Mouse (Mus musculus) limb, embryonic 10.5 days (tissue): ENCODE results near the gene Rbm38. TPM values are rescaled to one million over a fixed set of nuclear protein-coding genes. Genes with fewer than 3 reads are reported as not detected.

ENCODE experiments used
- DNase-seq: peaks from one replicate; pipeline ENCODE4 v3.0.0-alpha.2; 2017; ENCODE audit warnings: low spot score
- H3K27ac ChIP-seq: fragments of 300-500 bp; sonication (generic); 2 replicates; pipeline ENCODE4 v1.5.1; 2016; ENCODE audit warnings: mild to moderate bottlenecking
- H3K27me3 ChIP-seq: fragments of 300-500 bp; sonication (generic); 2 replicates; pipeline ENCODE4 v1.6.1; 2016; ENCODE audit warnings: low read depth, mild to moderate bottlenecking; ENCODE audit not compliant: poor library complexity, severe bottlenecking
- H3K36me3 ChIP-seq: fragments of 300-500 bp; sonication (generic); 2 replicates; pipeline ENCODE4 v1.6.1; 2016; ENCODE audit warnings: mild to moderate bottlenecking, moderate library complexity
- H3K4me1 ChIP-seq: fragments of 300-500 bp; sonication (generic); 2 replicates; pipeline ENCODE4 v1.6.1; 2016
- H3K4me3 ChIP-seq: fragments of 300-500 bp; sonication (generic); 2 replicates; pipeline ENCODE4 v1.5.1; 2016; ENCODE audit warnings: mild to moderate bottlenecking, moderate library complexity
- H3K9me3 ChIP-seq: fragments of 300-500 bp; sonication (generic); replicated peaks from 2 replicates; pipeline ENCODE4 v1.6.1; 2016; ENCODE audit warnings: mild to moderate bottlenecking
- WGBS: fragments of 180-500 bp; shearing (Covaris S2); methylation state at CpG from one replicate; pipeline ENCODE4 v1.1.7; 2016; 5-methylcytosine and 5-hydroxymethylcytosine counted together
- polyA plus RNA-seq: library from polyadenylated mRNA; unstranded; fragments of >200 nt; fragmentation: Nextera tagmentation; extraction: Ambion mirVana; gene quantifications from 2 replicates; pipeline ENCODE4 v1.2.1, GENCODE M21; 2016

Rbm38 gene
- polyA plus RNA-seq, result 74.1 and 97.5 TPM in 2 replicates

DNA sequence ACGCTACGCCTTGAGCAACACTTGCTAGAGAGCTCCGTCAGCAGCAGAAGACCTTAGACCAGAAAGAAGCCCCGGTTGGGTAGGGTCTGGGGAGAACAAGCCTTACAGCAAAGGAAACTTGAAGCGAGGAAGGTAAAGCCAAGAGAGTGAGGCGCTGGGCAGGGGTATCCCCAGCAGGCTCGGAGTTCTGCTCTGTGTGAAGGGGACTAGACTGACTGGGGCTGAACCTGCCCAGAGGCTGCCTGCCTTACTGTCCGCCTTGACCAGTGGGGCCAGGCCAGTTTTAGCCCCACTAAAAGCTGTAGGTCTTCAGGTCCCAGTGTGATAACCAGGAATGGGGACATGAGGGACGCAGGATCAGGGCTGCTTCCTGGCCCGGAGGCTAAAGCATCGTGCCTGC is at the start of gene Rbm38:
Rbm38 (plus strand) TSS at position 69 of the 400 bp plus-strand sequence.
- peak within 1 kb of the TSS; percentile 84 for H3K27ac ChIP-seq
- no peak for DNase-seq
- peaks cover 64% of the 10 kb centered on the region for H3K4me1 ChIP-seq
- no peaks in the 10 kb centered on the region for H3K9me3 ChIP-seq
- H3K27me3 ChIP-seq, result peaks cover 22% of the 10 kb centered on the region
- H3K4me3 ChIP-seq, result peak within 1 kb of the TSS; percentile 83
- 31% methylated on average over 11 of the region's 11 CpGs for WGBS
- peaks cover 36% of the 10 kb centered on the region for H3K36me3 ChIP-seq

DNA sequence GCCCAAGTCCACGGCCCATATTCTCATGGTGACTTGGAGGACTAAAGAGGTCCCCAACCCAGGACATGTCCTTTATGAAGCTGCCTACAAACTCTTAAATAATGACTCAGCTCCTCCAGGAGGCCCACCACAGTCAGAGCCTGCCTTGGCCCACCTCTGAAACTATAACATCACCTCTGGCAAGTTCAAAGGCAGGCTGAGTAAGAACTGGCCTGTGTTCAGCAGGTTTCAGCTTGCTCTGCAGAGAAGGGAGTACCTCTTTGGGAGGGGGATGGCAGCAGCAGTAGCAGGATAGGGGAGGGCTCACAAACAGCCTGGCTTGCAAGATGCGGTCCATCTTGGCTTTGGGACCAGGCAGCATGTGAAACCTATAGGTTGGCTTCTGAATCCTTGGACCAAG is 48.4 kb upstream of the Rbm38 start:
- no peaks in the 10 kb centered on the region for H3K27me3 ChIP-seq
- no peak overlapping the region for H3K4me3 ChIP-seq
- no peaks in the 10 kb centered on the region for H3K36me3 ChIP-seq
- H3K27ac ChIP-seq, result no peak overlapping the region
- 86% methylated on average over 2 of the region's 2 CpGs for WGBS
- H3K4me1 ChIP-seq, result peaks cover 23% of the 10 kb centered on the region
- DNase-seq, result no peak
- no peaks in the 10 kb centered on the region for H3K9me3 ChIP-seq

DNA sequence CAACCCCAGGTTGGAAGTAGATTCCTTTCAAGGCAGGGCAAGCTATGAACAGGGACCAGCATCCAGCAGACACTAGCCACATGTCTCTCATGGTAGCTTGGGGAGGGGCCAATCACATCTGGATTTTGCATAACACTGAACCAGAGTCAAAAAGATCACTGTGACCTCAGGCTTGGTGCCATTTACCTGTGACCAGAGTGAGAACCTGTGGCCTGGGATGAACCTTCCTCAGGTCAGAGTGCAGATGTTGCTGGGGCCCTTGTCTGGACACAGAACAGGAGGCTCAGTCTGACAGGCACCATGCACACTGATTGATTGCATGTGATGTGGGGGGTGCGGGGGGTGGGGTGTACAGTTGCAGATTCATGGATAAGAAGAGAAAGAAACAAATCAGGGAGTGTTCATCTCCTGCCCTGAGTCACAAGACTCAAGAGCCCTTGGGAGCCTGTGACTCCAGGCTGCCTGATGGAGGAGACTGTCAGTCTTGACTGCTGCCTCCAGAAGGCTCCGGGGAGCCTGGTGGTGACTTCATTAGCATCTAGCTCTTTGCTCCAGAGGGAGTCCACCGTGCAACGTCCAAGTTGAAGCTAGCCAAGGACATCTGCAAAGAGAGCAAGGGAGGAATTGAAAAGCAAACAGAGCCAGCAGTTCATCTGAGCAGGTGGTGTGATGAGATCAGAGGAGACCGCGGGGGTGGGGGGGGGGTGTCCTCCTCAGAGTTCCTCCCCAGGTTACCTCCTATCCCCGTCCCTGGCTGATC is 46.3 kb upstream of the Rbm38 start:
- Histone ChIP-seq H3K9me3 (no peaks in the 10 kb centered on the region), H3K4me3 (no peak overlapping the region), H3K27me3 (peaks cover 7% of the 10 kb centered on the region; the same call in 1 of the 2 replicates), H3K27ac (no peak overlapping the region; the same call in 1 of the 2 replicates), H3K4me1 (peaks cover 40% of the 10 kb centered on the region), H3K36me3 (no peaks in the 10 kb centered on the region)
- WGBS, result 30% methylated on average over 7 of the region's 7 CpGs
- DNase-seq, result no peak

DNA sequence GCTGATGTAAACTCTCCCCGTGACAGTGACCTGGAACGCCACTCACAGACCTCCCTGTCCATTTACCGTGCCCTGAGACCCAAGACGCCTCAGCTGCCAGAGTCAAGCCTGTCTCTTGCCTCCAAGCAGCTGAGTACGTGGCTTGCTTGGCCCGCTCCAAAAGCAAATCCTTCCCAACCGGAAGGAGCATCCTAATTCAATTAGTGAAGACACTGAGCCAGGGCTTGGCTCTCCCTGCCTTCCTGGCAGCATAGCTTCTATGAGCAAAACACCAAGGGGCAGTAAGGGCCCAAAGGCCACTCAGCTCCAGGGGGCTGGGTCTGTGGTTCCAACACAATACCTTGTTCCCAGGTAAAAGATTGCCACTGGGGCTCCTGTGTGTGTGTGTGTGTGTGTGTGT is 45.6 kb upstream of the Rbm38 start:
- Histone ChIP-seq H3K4me1 (peaks cover 40% of the 10 kb centered on the region), H3K27ac (peak overlapping the region; percentile 43), H3K36me3 (no peaks in the 10 kb centered on the region), H3K27me3 (peaks cover 7% of the 10 kb centered on the region; the same call in 1 of the 2 replicates), H3K9me3 (no peaks in the 10 kb centered on the region), H3K4me3 (no peak overlapping the region)
- no peak for DNase-seq
- WGBS, result 46% methylated on average over 7 of the region's 7 CpGs

DNA sequence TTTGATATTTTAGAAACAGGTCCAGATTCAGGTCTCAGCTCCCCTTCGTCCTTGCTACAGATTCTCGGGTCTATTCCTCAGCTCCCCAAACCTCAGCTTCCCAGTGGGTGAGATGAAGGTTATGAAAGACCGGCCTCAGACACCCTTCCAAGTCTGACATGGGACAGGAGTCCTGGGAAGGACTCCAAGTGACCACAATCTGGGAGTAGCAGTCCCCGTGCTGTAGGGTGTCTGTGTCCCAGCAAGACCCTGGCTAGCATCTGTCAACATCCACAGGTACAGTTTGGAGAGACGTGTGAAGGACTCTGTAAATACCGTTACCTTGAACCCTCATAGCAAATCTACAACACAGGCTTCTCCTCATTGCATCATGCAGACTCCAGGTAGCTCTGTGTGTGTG is 45.1 kb upstream of the Rbm38 start:
- Histone ChIP-seq H3K4me1 (peaks cover 40% of the 10 kb centered on the region), H3K9me3 (no peaks in the 10 kb centered on the region), H3K4me3 (no peak overlapping the region), H3K27ac (peak overlapping the region; percentile 43; the same call in 1 of the 2 replicates), H3K27me3 (peaks cover 7% of the 10 kb centered on the region; the same call in 1 of the 2 replicates), H3K36me3 (no peaks in the 10 kb centered on the region)
- no peak for DNase-seq
- 78% methylated on average over 6 of the region's 6 CpGs for WGBS

DNA sequence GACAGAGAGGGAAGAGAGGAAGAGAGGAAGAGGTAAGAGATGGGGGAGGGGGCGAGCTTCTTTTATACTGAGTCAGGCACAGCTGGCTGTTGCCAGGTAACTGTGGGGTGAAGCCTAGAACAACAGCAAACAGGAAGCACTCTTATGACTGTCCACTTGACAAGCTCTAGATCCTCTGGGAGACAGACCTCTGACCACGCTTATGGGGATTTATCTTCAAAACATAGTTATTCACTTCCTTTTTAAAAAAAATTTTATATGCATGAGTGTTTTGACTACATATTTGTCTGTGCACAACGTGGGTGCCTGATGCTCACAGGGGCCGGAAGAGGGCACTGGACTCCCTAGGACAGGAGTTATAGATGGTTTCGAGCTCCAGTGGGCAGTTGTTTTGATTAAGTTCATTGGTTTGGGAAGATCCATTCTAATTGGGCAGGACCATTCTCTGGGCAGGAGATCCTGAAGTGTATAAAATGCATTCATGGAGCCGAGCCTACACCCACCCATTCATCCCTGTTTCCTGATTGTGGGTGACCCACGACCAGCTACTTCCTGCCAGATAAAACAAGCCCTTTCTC is 43.5 kb upstream of the Rbm38 start:
- Histone ChIP-seq H3K36me3 (no peaks in the 10 kb centered on the region), H3K9me3 (no peaks in the 10 kb centered on the region), H3K4me1 (peaks cover 40% of the 10 kb centered on the region), H3K27ac (peak overlapping the region; percentile 80), H3K27me3 (peaks cover 7% of the 10 kb centered on the region; the same call in 1 of the 2 replicates), H3K4me3 (peak overlapping the region; percentile 36)
- DNase-seq, result no peak
- 28% methylated on average over 7 of the region's 7 CpGs for WGBS

DNA sequence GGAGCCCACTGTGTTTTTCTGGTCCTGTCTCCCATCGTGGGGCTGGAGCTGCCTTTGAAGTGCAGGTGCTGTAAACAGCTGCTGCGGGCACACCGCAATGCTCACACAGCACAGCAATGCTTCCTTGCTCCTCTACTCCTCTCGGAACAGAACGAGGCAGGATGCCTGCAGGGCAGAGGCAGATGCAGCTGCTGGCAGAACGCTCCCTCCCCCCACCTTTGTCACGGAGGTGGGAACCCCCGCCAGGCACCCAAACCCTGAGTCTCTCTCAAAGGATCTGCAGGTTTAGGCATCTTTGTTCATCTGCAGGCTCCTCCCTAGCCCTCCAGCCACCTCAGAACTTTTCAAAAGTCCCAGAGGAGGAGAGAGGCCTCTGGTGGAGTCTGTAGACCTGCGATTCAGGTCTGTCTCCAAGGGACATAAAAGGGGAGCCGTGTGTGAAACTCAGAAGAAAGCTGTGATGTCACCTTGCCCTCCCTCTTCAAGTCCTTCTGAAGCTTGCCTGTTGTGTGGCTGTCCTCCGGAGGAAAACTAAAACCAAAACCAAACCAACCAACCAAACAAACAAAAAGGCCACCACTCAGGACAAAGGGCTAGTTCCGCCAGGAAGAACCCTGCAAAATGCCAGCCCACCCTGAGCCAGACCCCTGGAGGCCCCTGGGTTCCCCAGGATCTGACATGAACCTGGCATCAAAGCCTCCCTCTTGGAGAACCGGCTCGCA is 42.7 kb upstream of the Rbm38 start, which contains the start of gene Spo11:
Spo11 (plus strand) TSS at position 292 of the 722 bp plus-strand sequence.
- peak; percentile 66 for DNase-seq
- Histone ChIP-seq H3K36me3 (no peaks in the 10 kb centered on the region), H3K27ac (peak within 1 kb of the TSS; percentile 80), H3K4me1 (peaks cover 40% of the 10 kb centered on the region), H3K27me3 (peaks cover 7% of the 10 kb centered on the region; the same call in 1 of the 2 replicates), H3K9me3 (no peaks in the 10 kb centered on the region), H3K4me3 (peak within 1 kb of the TSS; percentile 36)
- WGBS, result 14% methylated on average over 14 of the region's 14 CpGs

DNA sequence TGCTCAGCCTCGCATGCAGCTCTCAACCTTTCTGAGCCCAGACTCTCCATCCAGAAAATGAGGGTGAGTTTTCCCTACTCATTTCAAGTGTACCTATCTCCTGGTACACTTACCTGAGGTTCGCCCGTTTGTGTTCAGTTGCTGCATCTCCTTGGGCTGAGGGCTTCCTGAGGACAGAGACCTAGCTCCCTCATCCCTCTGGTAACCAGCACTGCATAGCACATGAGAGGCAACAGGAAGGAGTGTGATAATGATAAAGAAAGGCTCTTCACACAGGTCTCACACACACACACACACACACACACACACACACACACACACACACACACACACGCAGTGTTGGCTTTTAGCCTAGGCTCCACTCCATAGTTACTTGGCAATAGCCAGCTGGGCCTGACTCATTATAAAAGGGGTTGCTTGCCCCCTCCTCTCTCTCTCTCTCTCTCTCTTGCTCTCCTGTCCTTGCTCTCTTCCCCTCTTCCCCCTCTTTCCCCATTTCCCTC is 42.1 kb upstream of the Rbm38 start:
- Histone ChIP-seq H3K9me3 (no peaks in the 10 kb centered on the region), H3K4me3 (no peak overlapping the region), H3K27me3 (peaks cover 7% of the 10 kb centered on the region; the same call in 1 of the 2 replicates), H3K36me3 (no peaks in the 10 kb centered on the region), H3K27ac (0 out of 2 replicates have a peak overlapping the region, but pooled peaks have one; percentile 80), H3K4me1 (peaks cover 40% of the 10 kb centered on the region)
- 59% methylated on average over 4 of the region's 4 CpGs for WGBS
- DNase-seq, result no peak

DNA sequence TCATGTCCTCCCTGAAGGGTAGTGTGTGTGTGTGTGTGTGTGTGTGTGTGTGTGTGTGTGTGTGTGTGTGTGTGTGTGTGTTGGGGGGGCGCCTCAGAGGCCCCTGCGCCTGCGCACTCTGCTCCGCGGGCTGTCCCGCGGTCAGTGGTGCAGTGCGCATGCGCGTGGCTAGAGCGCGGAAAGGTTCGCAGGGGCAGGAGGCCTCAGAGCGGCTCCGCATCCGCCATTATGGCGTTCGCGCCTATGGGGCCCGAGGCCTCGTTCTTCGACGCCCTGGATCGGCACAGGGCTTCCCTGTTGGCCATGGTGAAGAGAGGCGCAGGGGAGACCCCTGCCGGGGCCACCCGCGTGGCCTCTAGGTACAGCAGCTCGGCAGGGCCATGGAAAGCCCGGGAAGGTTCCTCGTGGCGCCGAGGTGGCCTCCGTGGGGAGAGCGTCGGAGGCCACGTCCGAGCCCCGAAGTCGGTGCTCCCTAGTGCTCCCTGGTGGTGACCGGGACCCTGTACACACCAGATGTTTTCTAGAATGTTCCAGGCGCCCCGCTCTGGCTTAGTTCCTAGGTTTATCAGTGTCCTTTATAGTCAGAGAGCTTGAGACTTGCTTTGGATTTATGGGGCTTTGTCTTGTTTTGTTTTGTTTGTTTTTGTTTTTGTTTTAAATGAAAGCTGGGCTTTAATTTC is 40.5 kb upstream of the Rbm38 start:
- H3K27me3 ChIP-seq, result peaks cover 7% of the 10 kb centered on the region; the same call in 1 of the 2 replicates
- H3K27ac ChIP-seq, result no peak overlapping the region
- no peak overlapping the region for H3K4me3 ChIP-seq
- H3K36me3 ChIP-seq, result no peaks in the 10 kb centered on the region
- peaks cover 31% of the 10 kb centered on the region for H3K4me1 ChIP-seq
- no peak for DNase-seq
- H3K9me3 ChIP-seq, result no peaks in the 10 kb centered on the region
- WGBS, result 95% methylated on average over 43 of the region's 43 CpGs

DNA sequence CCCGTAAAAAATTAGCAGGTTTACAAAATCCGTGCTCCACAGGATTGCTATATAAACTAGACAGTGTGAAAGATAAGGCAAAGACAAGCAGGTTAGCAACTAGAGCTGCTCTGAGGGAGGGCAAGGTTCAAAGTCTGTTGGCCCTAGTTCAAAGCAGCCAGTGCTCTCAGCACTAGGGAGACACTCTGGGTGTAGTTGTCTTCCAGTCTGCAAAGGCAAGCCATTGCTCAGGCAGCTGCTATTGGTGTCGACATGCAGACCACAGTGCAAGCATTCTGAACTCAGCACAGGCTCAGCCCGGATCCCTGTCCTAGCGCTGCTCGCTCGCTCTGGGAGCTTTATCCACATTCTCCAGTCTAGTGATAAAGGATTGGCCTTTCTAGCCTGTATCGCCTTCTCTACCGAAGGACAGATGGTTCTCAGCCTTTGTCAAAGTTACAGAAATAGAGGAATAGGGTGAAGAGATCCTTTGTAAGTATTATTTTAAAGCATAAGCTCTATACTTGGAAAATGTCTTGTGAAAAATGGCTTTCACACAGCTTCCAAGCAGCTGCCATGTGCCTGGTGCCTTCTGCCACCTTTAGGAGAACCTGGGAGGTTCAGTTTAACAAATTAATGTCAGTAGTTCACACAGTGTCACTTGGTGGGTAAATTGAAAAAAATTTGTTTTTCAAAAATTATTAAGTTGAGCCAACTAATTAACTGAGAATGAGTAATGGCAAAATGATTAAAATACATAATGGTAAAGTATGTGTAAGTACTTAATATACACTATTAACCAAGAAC is 37.3 kb upstream of the Rbm38 start:
- DNase-seq, result no peak
- Histone ChIP-seq H3K9me3 (no peaks in the 10 kb centered on the region), H3K4me1 (peaks cover 12% of the 10 kb centered on the region; the same call in 1 of the 2 replicates), H3K4me3 (no peak overlapping the region), H3K36me3 (no peaks in the 10 kb centered on the region), H3K27me3 (peaks cover 21% of the 10 kb centered on the region; the same call in 1 of the 2 replicates), H3K27ac (no peak overlapping the region)
- 78% methylated on average over 9 of the region's 9 CpGs for WGBS

DNA sequence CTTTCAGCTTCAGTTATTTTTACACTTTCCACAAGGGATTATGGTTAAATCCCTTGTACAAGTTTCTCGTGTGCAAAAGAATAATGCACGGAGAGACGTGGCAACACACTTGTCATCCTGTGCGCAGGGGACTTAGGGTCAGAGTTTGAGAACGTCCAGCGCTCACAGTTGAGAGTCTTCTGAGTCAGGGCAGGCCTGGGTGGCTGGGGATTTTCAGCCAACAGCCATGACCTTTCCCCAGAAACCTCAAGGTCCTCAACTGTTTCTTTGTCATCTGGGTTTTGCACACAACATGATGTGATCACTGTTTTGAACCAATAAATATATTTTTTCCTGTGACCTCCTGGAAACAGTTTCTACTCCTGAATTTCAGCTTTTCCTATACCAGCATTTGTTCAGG is 30.1 kb upstream of the Rbm38 start:
- no peak overlapping the region for H3K4me3 ChIP-seq
- 84% methylated on average over 6 of the region's 6 CpGs for WGBS
- no peaks in the 10 kb centered on the region for H3K36me3 ChIP-seq

More for the DNA sequence above, 30.1 kb upstream of the Rbm38 start:
- Histone ChIP-seq H3K4me1 (0 out of 2 replicates have a peak, but pooled peaks cover 3% of the 10 kb centered on the region), H3K27me3 (peaks cover 16% of the 10 kb centered on the region; the same call in 1 of the 2 replicates), H3K27ac (no peak overlapping the region), H3K9me3 (no peaks in the 10 kb centered on the region)
- DNase-seq, result no peak
